In the genomic region with DNA sequence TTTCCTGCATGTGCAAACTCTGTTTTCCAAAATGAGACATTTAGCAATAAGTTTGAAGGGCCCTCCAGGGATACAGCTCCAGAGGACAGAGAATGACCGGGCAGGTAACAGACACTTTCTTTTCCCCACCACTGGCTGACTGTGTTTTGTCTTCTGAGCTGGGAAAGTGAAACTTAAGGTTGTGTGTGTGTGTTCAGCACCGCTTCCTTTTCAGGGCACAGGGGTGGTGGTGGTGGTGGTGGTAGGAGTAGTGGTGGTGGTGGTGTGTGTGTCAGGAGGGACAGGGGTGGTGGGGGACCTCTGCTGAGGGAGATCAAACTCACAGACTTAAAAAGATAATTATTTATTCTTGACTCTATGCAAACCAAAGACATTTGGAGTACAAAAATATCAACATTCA, we compare ENCODE assay signal across 22 mouse cellular contexts. TPM values are rescaled to one million over a fixed set of nuclear protein-coding genes. Genes with fewer than 3 reads are reported as not detected.
DNase-seq lines count a peak whose midpoint lies in the region; ATAC-seq lines count a peak whose summit lies in the region.
"Had no signal": no experiment of that assay in that cellular context is flagged by ENCODE, and none has a peak within 500 bp of the region (broad histone marks: within the 10 kb centered on the region; RNA-seq: fewer than 3 reads in every experiment).

No protein-coding gene starts in this region.

- ATAC-seq in activated CD4-positive, CD25-positive, alpha-beta regulatory T cell, adult 4 months, result peak; percentile 21
- ATAC-seq: forebrain, embryonic 14.5 days; intestine, embryonic 15.5 days had no signal

- peak; percentile 54 for DNase-seq in thymus, postnatal 14 days
- DNase-seq in thymus, postnatal 36 days, result no peak
- DNase-seq in CD4-positive, CD25-positive, alpha-beta regulatory T cell, adult 2 months (ENCODE audit: low read depth, low spot score), result peak; percentile 61
- DNase-seq in naive thymus-derived CD4-positive, alpha-beta T cell, adult 2 months (ENCODE audit: low read depth), result peak; percentile 57
- DNase-seq in right cerebral cortex, postnatal 25 days, result no peak
- no peak for DNase-seq in urinary bladder, postnatal 14 days (ENCODE audit: low spot score)
- no peak for DNase-seq in gastrocnemius, postnatal 4 days (ENCODE audit: low spot score in 2 of 2)
- DNase-seq: adrenal gland, postnatal 10 days; cerebellum, adult 9-10 months; cerebellum, postnatal 36 days; embryo, embryonic 11 days; gastrocnemius, postnatal 36 days; heart, postnatal 14 days; kidney, adult 8-10 months; kidney, postnatal 10 days; lung, postnatal 36 days; midbrain, embryonic 14.5 days; right cerebral cortex, postnatal 4 days had no signal

RNA-seq across cellular contexts. Expression of gene Usp18, which starts 3.9 kb away (rescaled TPM):
- 10 to 100 TPM; 75.8 to 85.7 TPM for polyA plus RNA-seq in activated CD4-positive, CD25-positive, alpha-beta regulatory T cell, adult 4 months (2017; shearing (Covaris generic))
- 1 to 10 TPM; 1.0 to 1.2 TPM for total RNA-seq in gastrocnemius, postnatal 4 days (2021)

RNA-seq across cellular contexts. Expression of gene Tuba8, which starts 31.3 kb away (rescaled TPM):
- polyA plus RNA-seq in activated CD4-positive, CD25-positive, alpha-beta regulatory T cell, adult 4 months (2017; shearing (Covaris generic)), result under 1 TPM; 0.42 to 0.51 TPM
- 10 to 100 TPM; 26.4 to 36.8 TPM for total RNA-seq in gastrocnemius, postnatal 4 days (2021)
- polyA plus RNA-seq: heart, embryonic 14.5 days had no signal

RNA-seq across cellular contexts. Expression of gene Slc6a13, which starts 58.2 kb away (rescaled TPM):
- polyA plus RNA-seq in activated CD4-positive, CD25-positive, alpha-beta regulatory T cell, adult 4 months (2017; shearing (Covaris generic)), result under 1 TPM; 0.55 to 0.93 TPM
- 10 to 100 TPM; 20.4 to 26.4 TPM for total RNA-seq in gastrocnemius, postnatal 4 days (2021)

RNA-seq across cellular contexts. Expression of gene Pex26, which starts 58.3 kb away (rescaled TPM):
- 1 to 10 TPM; 1.9 to 2.1 TPM for polyA plus RNA-seq in activated CD4-positive, CD25-positive, alpha-beta regulatory T cell, adult 4 months (2017; shearing (Covaris generic))
- total RNA-seq in gastrocnemius, postnatal 4 days (2021), result 1 to 10 TPM; 5.8 to 6.1 TPM

Comparison
In these comparisons a context has a peak if more than half of its experiments do, and no peak if none do; other contexts are left out.
1. DNase-seq: peak in thymus, postnatal 14 days (single experiment), CD4-positive, CD25-positive, alpha-beta regulatory T cell, adult 2 months (single experiment) and naive thymus-derived CD4-positive, alpha-beta T cell, adult 2 months (single experiment); none in thymus, postnatal 36 days (0 of 2), right cerebral cortex, postnatal 25 days (single experiment), urinary bladder, postnatal 14 days (single experiment) and gastrocnemius, postnatal 4 days (0 of 2).